Mouse (Mus musculus) myocyte (in vitro differentiated cells): ENCODE data around the gene Clec2d. TPM values are rescaled to one million over a fixed set of nuclear protein-coding genes. Genes with fewer than 3 reads are reported as not detected.

Experiments used
- H3K27me3 ChIP-seq: one replicate; pipeline ENCODE4 v1.6.1; 2011; ENCODE audit not compliant: control insufficient read depth, insufficient read depth, insufficient read length
- H3K36me3 ChIP-seq: one replicate; pipeline ENCODE4 v1.6.1; 2011; ENCODE audit not compliant: control insufficient read depth, insufficient read depth
- H3K4me2 ChIP-seq: one replicate; pipeline ENCODE4 v1.6.1; 2011; ENCODE audit warnings: low read depth, control low read depth
- H3K4me3 ChIP-seq: one replicate; pipeline ENCODE4 v1.5.1; 2011; ENCODE audit warnings: mild to moderate bottlenecking, control low read depth, moderate library complexity
- H3K79me2 ChIP-seq: one replicate; pipeline ENCODE4 v1.6.1; 2011; ENCODE audit not compliant: control insufficient read depth, insufficient read depth
- H3ac ChIP-seq: one replicate; pipeline ENCODE4 v1.6.1; 2011; ENCODE audit not compliant: control insufficient read depth, insufficient read length
- CEBPB ChIP-seq: IDR thresholded peaks from 2 replicates; pipeline ENCODE4 v1.6.1; 2011; ENCODE audit warnings: mild to moderate bottlenecking, moderate library complexity; ENCODE audit not compliant: poor library complexity, insufficient read depth, severe bottlenecking
- E2F4 ChIP-seq: IDR thresholded peaks from one replicate; pipeline ENCODE4 v1.6.1; 2011; ENCODE audit warnings: mild to moderate bottlenecking, control low read depth, moderate library complexity; ENCODE audit not compliant: insufficient read depth
- MAX ChIP-seq: IDR thresholded peaks from one replicate; pipeline ENCODE4 v1.6.1; 2011; ENCODE audit warnings: low read depth, mild to moderate bottlenecking, control low read depth
- MYOD1 ChIP-seq, 3 experiments: IDR thresholded peaks; one replicate each; pipeline ENCODE4 v1.6.1; 2011; ENCODE audit warnings: control low read depth in 2 of 3, low read depth in 2 of 3, mild to moderate bottlenecking in 2 of 3, moderate library complexity in 1 of 3; ENCODE audit not compliant: insufficient read length in 2 of 3, control insufficient read depth in 1 of 3
- MYOG ChIP-seq, 3 experiments: IDR thresholded peaks; one replicate each; pipeline ENCODE4 v1.6.1; 2011; ENCODE audit warnings: control low read depth in 2 of 3, low read depth in 2 of 3, mild to moderate bottlenecking in 2 of 3; ENCODE audit not compliant: insufficient read length in 2 of 3, control insufficient read depth in 1 of 3, insufficient read depth in 1 of 3
- POLR2A ChIP-seq: IDR thresholded peaks from one replicate; pipeline ENCODE4 v1.6.1; 2011; ENCODE audit warnings: low read depth, mild to moderate bottlenecking, control low read depth, moderate library complexity; ENCODE audit not compliant: insufficient read length
- POLR2AphosphoS2 ChIP-seq: IDR thresholded peaks from one replicate; pipeline ENCODE4 v1.6.1; 2011; ENCODE audit warnings: low read depth, control low read depth; ENCODE audit not compliant: insufficient read length
- REST ChIP-seq: IDR thresholded peaks from one replicate; pipeline ENCODE4 v1.6.1; 2011; ENCODE audit warnings: mild to moderate bottlenecking, control low read depth, moderate library complexity; ENCODE audit not compliant: insufficient read depth, insufficient read length
- SRF ChIP-seq: IDR thresholded peaks from one replicate; pipeline ENCODE4 v1.6.1; 2011; ENCODE audit warnings: low read depth; ENCODE audit not compliant: control insufficient read depth, insufficient read length
- TCF12 ChIP-seq: IDR thresholded peaks from one replicate; pipeline ENCODE4 v1.6.1; 2011; ENCODE audit warnings: mild to moderate bottlenecking, control low read depth; ENCODE audit not compliant: poor library complexity, insufficient read depth, severe bottlenecking
- TCF3 ChIP-seq: IDR thresholded peaks from one replicate; pipeline ENCODE4 v1.6.1; 2011; ENCODE audit warnings: low read depth, control low read depth; ENCODE audit not compliant: insufficient read length
- USF1 ChIP-seq: IDR thresholded peaks from one replicate; pipeline ENCODE4 v1.6.1; 2011; ENCODE audit warnings: low read depth, mild to moderate bottlenecking, control low read depth, moderate library complexity
- polyA plus RNA-seq: library from polyadenylated mRNA; unstranded; fragments of >200 nt; fragmentation: generic; extraction: Trizol; gene quantifications from one replicate; pipeline ENCODE4 v1.2.1, GENCODE M21; 2012; ENCODE audit warnings: missing spikeins

Clec2d gene
- polyA plus RNA-seq, 1 experiment, result 19.7 TPM

DNA sequence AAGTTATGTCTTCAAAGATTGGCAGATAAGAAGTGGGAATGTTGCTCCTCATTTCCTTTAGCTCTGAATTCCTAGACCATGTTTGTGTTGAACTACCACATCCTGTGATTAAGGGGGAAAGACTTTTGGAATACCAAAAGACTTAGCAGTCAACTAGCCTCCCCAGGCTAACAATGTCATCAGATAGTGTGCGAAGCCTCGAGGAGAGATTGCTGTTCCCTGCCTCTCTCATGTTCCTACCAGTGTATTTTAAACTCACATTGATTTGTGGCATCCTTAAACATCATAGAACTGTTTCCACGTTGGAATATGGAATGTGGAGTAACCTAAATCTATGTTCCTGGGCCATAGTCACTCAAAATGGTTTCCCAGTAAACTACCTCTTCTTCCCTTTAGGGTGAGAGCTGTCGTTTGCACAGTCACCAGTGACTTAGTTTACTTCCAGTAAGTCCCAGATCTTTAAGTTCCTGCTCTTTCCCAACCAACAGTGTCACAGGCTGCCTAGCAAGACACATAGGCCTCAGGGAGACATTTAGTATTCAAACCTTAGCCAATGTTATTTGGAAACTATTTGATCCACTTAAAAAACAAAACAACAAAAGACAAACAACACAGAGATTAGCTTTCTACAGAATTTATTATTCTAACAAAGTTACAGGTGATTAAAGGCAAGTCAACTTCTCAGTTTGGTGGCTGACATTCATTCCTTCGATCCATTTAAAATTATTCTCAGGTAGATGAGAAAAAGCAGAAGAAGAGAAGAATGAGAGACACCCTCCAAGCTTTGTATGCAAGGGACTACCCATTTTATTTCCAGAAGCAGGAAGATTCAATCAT, 51.8 kb downstream of the Clec2d start:
- no peaks in the 10 kb centered on the region for H3K27me3 ChIP-seq
- no peak overlapping the region for H3K4me3 ChIP-seq
- H3K79me2 ChIP-seq, result no peaks in the 10 kb centered on the region
- no peaks in the 10 kb centered on the region for H3K36me3 ChIP-seq
- TF ChIP-seq TCF12 (no peak), SRF (no peak), POLR2AphosphoS2 (peak; percentile 18)
- no peak overlapping the region for H3ac ChIP-seq
- H3K4me2 ChIP-seq, result peak overlapping the region; percentile 56

DNA sequence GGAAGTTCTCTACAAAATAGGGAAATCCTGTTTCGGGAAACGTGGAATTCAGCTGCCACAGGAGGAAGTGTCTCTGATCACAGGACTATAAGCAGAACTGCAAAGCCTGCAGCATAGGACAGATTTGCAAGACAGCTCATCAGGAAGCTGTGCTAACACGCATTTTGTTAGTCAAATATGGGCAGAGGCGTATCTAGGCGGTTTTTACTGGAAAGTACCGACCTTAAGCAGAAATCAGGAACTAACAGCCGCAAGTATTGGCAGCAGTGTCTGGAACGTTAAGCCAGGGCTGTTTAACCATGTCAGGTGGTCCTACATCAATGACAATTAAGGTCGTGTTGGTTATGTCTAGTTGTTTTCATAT, 52.4 kb downstream of the Clec2d start:
- no peaks in the 10 kb centered on the region for H3K36me3 ChIP-seq
- H3K4me2 ChIP-seq, result peak overlapping the region; percentile 56
- H3K4me3 ChIP-seq, result no peak overlapping the region
- H3ac ChIP-seq, result no peak overlapping the region
- no peaks in the 10 kb centered on the region for H3K79me2 ChIP-seq
- no peaks in the 10 kb centered on the region for H3K27me3 ChIP-seq
- TF ChIP-seq POLR2A (peak; percentile 28), SRF (peak; percentile 95), REST (no peak), POLR2AphosphoS2 (no peak), MAX (no peak), MYOD1 (IDR thresholded peaks at IDR 0.05; ENCODE audit: control insufficient read depth in 1 of 3, insufficient read length in 2 of 3, low read depth in 2 of 3) (peak in 1 of 3 experiments; percentile 20), CEBPB (no peak)

DNA sequence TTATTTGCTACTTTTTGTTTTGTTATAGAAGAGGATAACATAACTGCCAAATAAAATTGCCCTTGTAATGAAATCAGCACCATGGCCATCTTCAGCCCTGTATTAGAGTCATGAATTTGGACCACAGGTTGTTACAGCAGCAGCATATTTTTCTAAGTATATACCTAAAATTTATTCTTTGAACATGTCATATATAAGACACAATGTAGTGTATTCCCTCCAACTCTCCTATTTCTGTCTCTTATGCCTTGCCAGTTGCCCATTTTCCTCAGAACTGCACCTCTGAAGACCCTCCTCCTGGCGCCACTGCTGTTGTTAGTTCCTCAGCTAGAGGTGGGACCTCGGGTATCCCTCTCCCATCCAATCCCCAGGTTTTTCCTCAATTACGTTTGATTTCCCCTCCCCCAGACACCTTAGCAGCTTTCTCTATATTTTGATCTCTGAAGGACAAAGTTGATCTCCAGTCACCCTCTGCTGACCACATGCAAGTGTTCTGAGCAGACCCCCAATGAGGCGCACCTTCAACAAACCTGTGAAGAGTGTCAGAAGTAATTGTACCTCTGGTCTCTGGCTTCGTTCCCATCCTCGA, 53.0 kb downstream of the Clec2d start:
- no peak overlapping the region for H3ac ChIP-seq
- no peaks in the 10 kb centered on the region for H3K27me3 ChIP-seq
- TF ChIP-seq POLR2AphosphoS2, result no peak
- no peak for TF ChIP-seq REST
- TF ChIP-seq USF1, result no peak
- TF ChIP-seq POLR2A, result no peak
- TF ChIP-seq MYOG (IDR thresholded peaks at IDR 0.05; ENCODE audit: control insufficient read depth in 1 of 3, insufficient read depth in 1 of 3, insufficient read length in 2 of 3, low read depth in 2 of 3), result no peak
- no peak for TF ChIP-seq CEBPB
- no peak for TF ChIP-seq TCF12
- no peak for TF ChIP-seq MAX
- no peak for TF ChIP-seq SRF
- TF ChIP-seq MYOD1 (IDR thresholded peaks at IDR 0.05; ENCODE audit: control insufficient read depth in 1 of 3, insufficient read length in 2 of 3, low read depth in 2 of 3), result no peak
- TF ChIP-seq E2F4, result no peak
- H3K4me2 ChIP-seq, result peak overlapping the region; percentile 18
- H3K4me3 ChIP-seq, result no peak overlapping the region
- H3K36me3 ChIP-seq, result no peaks in the 10 kb centered on the region
- no peaks in the 10 kb centered on the region for H3K79me2 ChIP-seq

GRCm38 (mm10) chr6:129233955-129234369, 53.5 kb downstream of the Clec2d start:
- no peaks in the 10 kb centered on the region for H3K36me3 ChIP-seq
- H3ac ChIP-seq, result no peak overlapping the region
- TF ChIP-seq USF1 (no peak), POLR2A (no peak), TCF3 (no peak)
- H3K27me3 ChIP-seq, result no peaks in the 10 kb centered on the region
- H3K79me2 ChIP-seq, result no peaks in the 10 kb centered on the region
- no peak overlapping the region for H3K4me3 ChIP-seq
- no peak overlapping the region for H3K4me2 ChIP-seq

DNA sequence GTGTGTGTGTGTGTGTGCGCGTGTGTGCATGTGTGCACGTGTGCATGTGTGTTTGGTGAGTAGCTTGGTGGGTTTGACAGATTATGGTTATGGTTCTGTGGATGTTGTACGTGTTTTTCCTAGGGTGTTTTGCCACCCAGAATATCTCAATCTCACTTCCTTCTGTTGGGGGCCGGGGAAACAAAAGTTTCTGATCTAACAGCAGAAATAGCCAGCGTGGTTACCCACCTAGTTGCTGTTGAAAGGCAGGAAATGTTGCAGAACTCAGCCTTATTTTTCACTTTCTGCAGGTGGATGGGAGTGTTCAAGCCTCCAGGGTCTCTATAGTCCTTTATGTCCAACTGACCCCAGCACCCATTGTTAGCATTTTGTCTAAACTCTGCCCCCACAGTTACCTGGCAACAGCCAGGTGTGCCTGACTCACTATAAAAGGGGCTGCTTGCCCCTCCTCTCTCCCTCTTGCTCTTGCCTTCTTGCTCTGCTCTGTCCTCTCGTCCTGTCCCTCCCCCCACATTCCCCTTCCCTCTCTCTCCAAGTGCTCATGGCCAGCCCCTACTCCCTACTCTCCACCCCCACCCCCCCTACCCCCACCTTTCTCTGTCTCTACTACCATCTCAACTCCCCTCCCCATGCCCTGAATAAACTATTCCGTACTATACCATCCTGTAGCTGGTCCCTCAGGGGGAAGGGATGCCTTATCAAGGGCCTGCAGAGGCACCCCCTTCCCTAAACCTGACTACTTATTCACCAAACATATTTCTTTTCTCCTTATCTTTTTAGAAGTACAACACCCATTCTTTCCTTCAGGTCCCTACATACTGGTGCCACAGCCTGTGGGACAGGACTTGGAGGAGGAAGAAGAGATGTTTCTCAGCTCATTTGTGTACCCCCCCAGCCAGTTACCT, 54.3 kb downstream of the Clec2d start:
- Histone ChIP-seq H3K27me3 (no peaks in the 10 kb centered on the region), H3K4me2 (no peak overlapping the region), H3K4me3 (no peak overlapping the region), H3K79me2 (no peaks in the 10 kb centered on the region), H3ac (no peak overlapping the region), H3K36me3 (no peaks in the 10 kb centered on the region)
- TF ChIP-seq MYOD1 (IDR thresholded peaks at IDR 0.05; ENCODE audit: control insufficient read depth in 1 of 3, insufficient read length in 2 of 3, low read depth in 2 of 3), result no peak
- no peak for TF ChIP-seq CEBPB
- TF ChIP-seq POLR2AphosphoS2, result no peak
- TF ChIP-seq POLR2A, result no peak
- TF ChIP-seq E2F4, result no peak
- no peak for TF ChIP-seq TCF3
- no peak for TF ChIP-seq MYOG (IDR thresholded peaks at IDR 0.05; ENCODE audit: control insufficient read depth in 1 of 3, insufficient read depth in 1 of 3, insufficient read length in 2 of 3, low read depth in 2 of 3)
